Mouse (Mus musculus) cerebellum, adult 9-10 months (tissue): Measurements from ENCODE around the gene Rpl9-ps1.

Experiments
- DNase-seq: peaks from one replicate; pipeline ENCODE4 v3.0.0; 2022

The Rpl9-ps1 gene

GRCm38 (mm10) chr11:83619037-83619436 lies 26.4 kb downstream of the Rpl9-ps1 start:
- DNase-seq = no peak

DNA sequence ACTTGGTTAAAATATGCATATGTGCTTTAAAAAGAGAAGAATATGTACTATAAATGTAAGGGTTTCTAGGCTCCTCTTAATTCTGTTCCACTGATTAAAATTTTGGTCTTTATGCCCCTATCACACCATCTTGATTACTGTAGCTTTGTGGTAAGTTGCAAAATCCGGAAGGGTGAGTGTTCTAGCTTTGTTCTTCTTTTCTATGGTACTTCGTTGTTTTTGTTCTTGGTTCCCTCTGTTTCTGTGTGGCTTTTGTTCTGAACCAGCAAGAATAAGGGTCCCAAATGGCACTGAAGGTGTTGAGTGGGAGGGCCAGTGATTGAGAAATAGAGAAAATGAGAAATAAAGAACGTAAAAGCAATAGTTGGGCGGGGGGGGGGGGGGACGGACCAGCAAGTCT lies 27.2 kb downstream of the Rpl9-ps1 start:
- no peak for DNase-seq

DNA sequence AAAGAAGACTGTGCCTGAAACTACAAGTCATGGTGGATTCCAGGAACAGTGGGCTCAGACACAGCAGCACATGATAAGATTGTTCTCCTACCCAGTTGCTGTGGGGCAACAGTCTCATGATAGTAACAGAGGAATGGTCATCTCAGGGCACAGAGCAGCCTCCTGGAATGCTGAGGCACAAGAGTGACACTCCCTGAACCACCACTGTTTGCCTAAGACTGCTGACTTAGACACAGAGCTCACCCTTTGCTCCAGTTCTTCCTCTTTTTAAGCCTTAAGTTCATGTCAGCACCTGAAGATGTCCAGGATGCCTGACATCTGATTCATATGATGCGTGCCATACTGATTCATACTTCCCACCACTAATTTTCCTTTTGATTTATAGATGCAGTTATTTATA lies 28.8 kb downstream of the Rpl9-ps1 start:
- DNase-seq = no peak

GRCm38 (mm10) chr11:83610900-83611299 lies 34.5 kb downstream of the Rpl9-ps1 start:
- no peak for DNase-seq

- no peak for DNase-seq
These were observed 39.0 kb downstream of the Rpl9-ps1 start for GRCm38 (mm10) chr11:83606396-83606795.

DNA sequence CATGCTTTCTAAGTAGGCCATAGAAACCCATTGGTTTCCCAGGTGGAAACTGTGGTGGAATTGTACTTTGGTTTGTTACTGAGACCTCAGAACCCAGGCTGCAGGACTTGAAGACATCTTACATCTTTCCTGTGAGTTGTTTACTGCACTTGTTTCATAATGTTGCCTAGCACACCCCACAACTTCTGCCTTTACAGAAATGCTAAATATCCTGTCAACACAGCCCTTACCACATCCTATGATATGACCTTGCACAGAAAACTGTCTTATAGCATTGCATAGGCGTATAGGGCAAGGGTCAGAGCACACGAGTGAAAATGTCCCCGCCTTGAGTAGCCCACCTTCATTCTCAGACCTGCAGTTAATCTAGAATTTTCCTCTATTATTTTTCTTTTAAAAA lies 39.9 kb downstream of the Rpl9-ps1 start:
- DNase-seq = no peak

GRCm38 (mm10) chr11:83604698-83605097 lies 40.7 kb downstream of the Rpl9-ps1 start:
- no peak for DNase-seq

DNA sequence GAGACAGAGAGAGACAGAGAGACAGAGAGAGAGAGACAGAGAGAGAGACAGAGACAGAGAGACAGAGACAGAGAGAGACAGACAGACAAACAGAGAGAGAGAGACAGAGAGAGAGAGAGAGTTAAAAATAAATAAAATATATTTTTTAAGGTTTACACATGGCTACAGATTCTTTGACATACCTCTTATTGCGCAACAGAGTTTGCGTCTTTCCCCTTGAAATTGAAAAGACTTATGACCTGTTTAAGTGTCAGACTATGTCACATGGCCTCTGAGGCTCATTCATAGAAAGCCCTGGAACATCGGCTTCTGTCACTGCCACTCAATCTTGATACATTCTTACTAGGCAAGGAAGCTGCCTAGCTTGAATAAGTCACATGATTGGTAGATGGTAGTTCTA lies 42.0 kb downstream of the Rpl9-ps1 start:
- no peak for DNase-seq

DNA sequence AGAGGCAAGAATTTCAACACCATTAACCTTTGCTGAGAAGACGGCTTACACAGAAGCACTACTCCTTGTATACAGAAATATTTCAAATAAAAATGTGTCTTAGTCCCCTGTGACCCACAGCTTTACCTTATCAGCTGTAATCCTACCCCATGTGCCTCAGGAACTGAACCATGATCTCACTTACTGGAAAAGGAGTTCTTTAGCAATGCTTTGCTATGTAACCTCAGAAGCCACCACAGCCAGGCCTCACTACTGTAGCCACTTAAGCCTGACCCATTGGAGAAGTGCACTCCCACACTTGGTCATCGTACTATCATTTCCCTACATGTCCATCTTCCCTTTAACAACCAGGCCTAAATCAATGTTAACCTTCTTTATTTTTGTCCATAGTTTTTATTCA lies 44.8 kb downstream of the Rpl9-ps1 start:
- no peak for DNase-seq

- no peak for DNase-seq
These were observed 46.4 kb downstream of the Rpl9-ps1 start for GRCm38 (mm10) chr11:83598991-83599390.

- no peak for DNase-seq
These were observed 47.1 kb downstream of the Rpl9-ps1 start for GRCm38 (mm10) chr11:83598207-83598837.

GRCm38 (mm10) chr11:83597796-83598195 lies 47.6 kb downstream of the Rpl9-ps1 start:
- DNase-seq = no peak

GRCm38 (mm10) chr11:83595669-83596455 lies 49.6 kb downstream of the Rpl9-ps1 start:
- no peak for DNase-seq
